Mouse (Mus musculus): ENCODE measurements around the gene Hoxa5.

Hoxa5 gene

DNA sequence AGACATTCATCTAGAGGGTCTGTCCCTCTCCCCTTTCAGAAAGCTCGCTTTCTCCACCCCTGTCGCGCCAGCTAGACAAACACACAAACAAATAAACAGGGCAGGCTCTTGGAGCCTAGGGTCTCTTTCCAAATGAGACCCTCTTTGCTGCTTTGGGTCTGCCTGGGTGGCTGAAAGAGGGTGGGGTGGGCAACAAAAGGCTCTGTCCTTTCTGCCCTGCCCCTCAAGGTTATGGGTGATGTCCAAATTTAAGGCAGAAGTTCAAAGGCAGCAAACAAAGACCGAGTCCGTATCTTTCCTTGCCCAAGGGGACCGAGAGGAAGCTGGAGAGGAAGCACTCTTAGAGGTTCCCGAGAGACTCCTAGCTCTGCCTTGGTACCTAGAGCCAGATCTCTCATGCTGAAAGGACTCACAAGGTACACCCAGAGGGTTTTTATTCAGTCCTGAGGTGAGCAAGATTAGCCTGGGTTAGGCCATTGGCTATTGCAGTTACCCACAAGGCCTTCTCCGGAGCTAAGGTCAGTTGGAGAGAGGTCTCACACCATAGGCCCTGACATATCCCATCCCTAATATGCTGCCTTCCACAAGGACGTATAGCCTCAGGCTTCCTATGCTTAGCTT is 36.7 kb upstream of the Hoxa5 start:
- in situ Hi-C loops (cut with MboI; ENCODE audit: low sequenced_read_pairs), result no loop called here

DNA sequence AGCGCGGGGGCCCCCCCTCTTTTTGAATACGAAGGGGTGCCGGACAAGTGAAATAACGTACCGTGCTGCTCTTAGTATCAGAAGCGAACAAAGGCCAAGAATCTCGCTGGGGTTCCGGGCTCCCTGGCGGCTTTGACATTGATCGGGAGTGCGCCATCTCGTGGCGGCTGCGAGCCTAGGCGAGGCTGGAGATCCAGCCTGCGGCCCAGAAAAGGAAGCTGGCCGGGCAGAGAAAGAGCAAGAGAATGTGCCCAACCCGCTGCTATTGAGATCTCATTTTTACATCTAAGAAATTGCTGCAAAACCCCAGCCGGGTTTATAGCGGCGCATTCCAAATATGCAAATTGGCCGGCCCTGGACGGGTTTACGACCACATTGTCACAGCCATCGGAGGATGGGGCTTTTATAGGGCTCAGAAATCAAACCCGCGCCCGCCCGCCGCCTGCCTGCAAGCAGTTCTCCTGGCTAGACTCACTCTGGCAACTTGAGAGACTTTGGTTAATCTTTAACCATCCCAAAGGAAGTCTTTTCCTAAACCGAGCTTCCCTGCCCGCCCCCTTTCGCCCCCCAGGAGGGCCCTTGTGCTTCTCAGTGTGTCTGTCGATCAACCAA is 36.1 kb upstream of the Hoxa5 start, which contains the start of gene Hoxa10:
Gene Hoxa10 (minus strand): TSS at position 466 of the 612 bp plus-strand sequence.
- in situ Hi-C loops (cut with MboI; ENCODE audit: low sequenced_read_pairs), result no loop called here

DNA sequence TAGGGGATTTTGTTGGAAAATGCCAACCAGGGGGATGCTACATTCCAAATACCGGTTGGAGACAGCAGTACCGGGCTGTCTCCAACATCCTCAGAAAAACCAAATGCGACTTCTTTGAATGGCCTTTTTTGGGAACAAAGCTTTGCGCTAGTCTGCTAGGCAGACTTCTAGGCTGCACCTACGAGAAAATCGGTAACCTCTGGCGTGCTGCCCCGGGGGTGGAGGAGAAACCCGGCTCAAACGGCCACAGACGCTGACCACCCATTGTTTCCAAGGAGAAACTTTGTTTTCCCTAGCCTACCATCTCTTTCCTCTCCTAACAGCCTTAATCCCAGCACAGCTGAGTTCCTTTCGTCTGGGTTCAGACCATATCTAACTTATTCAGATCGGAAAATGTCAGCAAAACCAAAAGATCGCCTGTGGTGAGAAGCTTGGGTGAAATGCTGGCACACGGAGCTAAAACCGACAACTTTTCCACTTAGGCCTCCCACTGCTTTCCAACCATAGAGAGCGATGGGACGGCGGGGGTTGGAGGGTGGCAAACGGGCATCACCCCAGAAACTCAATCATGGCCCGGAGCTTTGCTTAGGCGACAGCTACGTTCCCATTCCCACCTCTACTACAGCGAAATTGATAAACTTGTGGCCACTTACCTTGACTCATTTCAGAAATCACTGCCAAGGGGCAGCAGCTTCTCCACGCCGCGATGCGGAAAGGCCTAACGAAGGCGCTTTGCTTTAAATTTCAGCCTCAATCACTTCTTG is 35.4 kb upstream of the Hoxa5 start:
- in situ Hi-C loops (cut with MboI; ENCODE audit: low sequenced_read_pairs), result no loop called here

DNA sequence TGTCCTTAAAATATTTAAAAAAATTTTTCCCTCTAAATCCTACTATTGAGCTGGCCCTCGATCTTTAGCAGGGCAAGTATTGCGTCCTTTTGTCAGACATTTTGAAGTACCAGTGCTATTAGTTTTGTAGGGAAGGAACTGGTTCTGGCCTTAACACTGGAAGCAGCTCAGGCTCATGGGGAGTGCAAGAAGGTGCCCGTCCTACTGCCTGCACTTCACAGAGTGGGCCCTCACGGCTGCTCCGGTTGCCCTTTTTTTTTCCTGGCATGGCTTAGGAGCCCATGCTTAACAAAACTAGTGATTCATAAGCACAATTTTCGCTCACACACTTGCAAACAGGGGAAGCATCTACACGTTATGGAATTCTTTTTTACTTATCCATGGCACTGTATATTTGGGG is 34.6 kb upstream of the Hoxa5 start:
- in situ Hi-C loops (cut with MboI; ENCODE audit: low sequenced_read_pairs), result no loop called here

DNA sequence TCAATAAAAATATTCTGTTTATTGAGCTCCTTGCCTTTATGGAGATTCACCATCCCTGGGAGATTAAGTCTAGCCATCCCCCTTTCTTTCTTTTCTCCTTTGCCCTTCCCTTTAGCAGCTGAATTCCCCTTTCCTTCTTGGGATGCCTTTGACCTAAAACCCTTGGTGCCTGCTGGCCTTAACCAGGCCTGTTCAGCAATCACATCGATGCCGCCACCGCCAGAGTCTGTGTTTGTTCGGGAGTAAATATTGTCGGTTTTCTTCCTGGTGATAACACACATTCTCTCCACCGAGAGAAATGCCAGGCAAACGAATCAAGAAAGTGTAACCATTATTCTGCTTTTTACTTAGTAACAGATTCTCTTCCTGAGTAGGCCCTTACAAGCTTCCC is 33.8 kb upstream of the Hoxa5 start:
- in situ Hi-C loops (cut with MboI; ENCODE audit: low sequenced_read_pairs), result no loop called here

DNA sequence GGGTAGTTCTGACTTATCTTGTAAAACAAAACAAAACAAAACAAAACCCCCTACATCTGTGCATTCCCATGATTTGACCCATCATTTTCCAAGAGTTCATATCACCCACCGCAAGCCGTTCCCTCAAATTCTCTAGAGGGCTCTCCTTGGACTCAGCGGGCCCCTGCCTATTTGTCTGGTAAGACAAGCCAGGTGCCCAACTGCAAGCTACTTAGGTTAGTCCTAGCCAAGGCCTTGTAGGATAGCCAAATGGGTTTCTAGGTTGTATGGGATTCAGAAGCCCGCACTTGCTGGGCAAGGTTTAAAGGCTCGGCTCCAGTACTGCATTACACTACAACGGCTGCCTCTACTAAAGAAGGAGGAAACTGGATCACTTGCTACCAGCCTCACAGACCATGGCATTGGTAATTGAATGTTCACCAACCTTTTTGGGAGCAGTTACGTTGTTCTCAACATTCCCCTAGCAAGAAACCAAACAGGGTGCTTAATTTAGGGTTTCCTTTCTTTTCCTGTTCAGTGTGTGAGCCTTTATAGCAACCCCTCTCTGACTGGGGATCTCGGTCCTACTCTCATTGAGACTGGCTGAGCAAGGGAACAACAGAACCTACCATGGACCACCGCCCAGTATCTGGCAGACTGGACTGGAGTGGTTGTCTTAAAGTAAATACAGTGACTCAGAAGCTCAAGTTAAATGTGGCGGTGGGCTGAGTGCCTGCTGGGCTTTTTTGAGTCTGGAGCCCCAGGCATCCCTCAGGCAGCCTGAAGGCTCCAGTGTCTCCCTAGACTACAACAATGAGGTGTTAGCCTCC is 33.2 kb upstream of the Hoxa5 start:
- in situ Hi-C loops (cut with MboI; ENCODE audit: low sequenced_read_pairs), result no loop called here

DNA sequence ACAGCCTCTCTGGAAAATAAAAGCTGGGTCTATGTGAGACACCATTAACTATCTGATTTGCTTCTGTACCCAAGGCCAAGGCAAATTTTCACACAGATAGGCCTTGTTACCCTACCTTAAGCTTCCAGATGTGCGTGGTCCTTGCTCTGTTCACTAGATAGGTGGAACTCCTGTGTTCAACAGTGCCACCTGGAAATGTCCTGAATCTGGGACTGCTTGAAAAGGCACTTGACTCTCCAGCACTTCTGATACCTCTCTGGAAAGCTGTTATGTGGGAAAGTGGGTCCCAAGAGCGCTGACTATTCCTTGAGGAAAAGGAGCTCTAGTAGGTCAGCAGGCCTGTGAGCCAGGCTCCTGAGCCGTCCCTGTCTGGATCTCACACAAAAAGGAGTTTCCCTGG is 32.4 kb upstream of the Hoxa5 start:
- in situ Hi-C loops (cut with MboI; ENCODE audit: low sequenced_read_pairs), result no loop called here

DNA sequence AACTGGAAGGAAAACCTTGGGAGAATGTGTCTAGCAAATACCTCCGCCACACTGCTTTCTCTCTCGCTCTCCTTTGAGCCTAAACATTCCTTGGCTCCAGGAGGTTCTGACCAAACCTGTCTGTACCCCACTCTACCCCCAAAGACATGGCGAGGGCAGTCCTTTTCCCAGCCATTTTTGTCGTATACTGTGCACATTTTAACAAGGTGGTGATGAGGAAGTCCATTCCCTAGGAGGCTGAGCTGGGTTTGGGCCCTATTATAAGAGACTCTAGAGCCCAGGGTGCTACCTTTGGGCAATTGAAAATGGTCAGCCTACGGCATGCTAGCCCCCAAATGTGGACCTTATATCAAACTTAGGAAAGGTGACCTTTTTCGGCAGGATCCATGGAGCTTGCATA is 31.5 kb upstream of the Hoxa5 start:
- in situ Hi-C loops (cut with MboI; ENCODE audit: low sequenced_read_pairs), result no loop called here

DNA sequence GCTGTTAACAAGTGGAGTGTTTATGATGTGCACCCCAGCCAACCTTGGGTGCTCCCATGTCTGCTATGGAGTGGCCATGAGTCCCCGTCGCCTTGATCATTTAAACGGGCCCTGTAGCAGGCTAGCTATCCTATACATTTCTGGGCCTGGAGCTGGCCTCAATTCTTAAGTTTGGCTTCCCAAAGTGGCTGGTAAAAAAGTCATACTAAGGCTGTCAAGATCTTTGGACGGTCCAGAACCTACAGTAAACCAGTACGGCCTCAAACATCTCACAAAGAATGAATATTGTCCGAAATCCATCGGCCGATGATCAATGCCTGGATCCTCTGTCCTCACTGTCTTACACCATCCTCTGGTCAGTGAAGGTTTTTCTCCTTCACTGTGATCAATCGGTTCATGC is 30.9 kb upstream of the Hoxa5 start:
- in situ Hi-C loops (cut with MboI; ENCODE audit: low sequenced_read_pairs), result no loop called here

DNA sequence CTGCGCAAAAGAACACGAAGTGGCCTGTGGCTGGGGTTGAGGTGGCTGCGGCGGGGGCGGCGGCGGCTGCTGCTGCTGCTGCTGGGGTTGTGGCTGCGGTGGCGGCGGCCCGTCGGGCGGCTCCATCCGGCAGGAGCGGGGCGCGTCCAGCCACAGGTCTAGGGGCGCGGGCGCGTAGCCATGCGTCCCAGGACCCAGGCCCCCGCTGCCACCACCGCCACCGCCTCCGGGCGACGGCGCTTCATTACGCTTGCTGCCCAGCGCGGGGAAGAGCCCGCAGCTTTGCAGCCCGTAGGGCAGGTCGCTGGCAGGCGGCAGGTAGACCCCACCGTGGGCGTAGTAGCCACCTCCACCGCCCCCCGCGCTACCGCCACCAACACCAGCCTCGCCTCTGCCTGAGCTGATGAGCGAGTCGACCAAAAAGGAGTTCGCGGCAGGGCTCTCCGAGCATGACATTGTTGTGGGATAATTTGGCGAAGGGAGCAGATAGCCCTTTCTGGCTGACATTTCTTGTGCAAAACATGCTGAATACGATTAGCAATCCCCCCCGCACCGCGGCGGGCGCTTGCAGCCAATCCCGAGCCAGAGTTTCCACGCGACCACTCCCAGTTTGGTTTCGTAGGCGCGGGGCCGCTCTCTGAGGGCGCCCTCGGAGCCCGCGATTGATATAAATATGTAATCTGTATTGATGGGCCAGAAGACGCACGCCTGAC is 30.2 kb upstream of the Hoxa5 start:
- in situ Hi-C loops (cut with MboI; ENCODE audit: low sequenced_read_pairs), result no loop called here

DNA sequence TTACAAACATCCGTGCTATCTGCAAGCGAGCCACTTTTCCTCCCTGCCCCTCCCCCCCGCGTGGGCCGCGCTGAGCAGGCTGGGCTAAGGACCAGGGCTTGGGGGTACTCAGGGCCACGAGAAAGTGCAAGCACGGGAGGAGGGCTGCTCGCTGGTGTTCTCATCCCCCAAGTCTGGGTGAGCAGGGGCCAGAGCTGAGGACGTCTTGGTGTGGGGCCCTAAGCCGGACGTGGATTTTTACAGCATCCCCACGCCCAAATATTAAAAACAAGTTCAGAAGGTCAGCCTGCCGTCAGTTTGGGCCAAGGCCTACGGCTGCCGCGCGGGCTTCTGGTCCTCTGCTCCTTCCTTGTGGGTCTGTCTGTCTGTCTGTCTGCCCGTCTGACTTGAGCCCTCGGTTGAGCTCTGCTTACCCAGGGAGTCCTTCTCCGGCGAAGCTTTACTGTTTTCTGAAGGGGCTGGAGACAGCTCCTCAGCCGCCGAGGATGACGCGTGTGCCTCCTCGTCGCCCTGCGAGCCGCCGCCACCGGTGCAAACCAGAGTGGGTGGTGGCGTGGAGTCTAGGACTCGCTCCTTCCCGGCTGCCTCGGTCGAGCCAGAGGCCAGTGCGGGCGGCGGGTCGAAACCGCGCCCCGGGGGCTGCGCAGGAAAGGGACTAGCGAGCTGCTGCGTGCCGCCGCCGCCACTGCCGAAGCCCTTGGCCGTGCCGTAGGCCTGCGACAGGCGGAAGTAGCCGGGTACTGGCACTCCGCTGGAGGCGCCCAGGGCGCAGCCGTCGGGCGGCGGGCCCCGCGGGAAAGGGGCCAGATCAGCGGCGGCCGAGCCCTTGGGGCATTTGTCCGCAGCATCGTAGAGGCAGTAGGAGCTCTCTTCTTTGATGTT is 29.4 kb upstream of the Hoxa5 start:
- in situ Hi-C loops (cut with MboI; ENCODE audit: low sequenced_read_pairs), result no loop called here

DNA sequence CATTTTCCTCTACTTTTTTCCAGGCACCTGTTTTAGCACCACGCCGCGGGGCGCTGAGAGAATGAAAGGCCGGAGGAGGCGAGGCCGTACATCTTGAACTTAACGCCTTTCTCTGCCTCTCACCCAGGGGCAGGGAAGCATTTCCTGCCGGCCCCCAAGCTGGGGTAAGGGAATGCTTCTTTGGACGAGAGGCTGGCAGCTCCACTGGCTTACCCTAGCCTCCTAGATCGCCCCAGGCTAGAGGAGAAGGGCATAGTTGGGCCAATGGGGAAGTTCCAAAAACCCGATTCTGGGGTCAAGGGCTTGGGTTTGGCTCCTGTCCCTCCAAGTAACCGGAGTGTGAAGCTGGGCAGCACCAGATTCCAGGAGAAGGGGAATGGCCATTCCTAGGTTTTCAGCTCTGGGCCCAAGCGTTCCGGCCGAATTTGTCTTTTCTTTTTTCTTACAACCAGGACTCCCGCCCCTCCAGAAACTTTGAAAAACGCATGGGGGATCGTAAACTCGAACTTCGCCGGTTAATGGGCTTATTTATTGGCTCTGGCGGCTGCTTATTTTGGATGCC is 28.7 kb upstream of the Hoxa5 start:
- in situ Hi-C loops (cut with MboI; ENCODE audit: low sequenced_read_pairs), result no loop called here

DNA sequence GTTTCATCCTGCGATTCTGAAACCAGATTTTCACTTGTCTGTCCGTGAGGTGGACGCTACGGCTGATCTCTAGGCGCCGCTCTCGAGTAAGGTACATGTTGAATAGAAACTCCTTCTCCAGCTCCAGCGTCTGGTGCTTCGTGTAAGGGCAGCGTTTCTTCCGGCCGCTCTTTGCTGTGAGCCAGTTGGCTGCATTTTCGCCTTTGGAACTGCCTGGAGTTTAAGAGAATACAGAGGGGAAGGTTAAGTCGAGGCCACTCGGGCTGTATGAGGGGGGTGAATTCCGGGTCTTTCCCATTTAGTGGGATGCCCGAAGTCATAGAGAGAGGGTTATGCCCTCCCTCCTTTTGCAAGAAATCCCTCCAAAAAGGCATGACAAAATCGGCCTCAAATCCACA is 28.2 kb upstream of the Hoxa5 start:
- in situ Hi-C loops (cut with MboI; ENCODE audit: low sequenced_read_pairs), result no loop called here

DNA sequence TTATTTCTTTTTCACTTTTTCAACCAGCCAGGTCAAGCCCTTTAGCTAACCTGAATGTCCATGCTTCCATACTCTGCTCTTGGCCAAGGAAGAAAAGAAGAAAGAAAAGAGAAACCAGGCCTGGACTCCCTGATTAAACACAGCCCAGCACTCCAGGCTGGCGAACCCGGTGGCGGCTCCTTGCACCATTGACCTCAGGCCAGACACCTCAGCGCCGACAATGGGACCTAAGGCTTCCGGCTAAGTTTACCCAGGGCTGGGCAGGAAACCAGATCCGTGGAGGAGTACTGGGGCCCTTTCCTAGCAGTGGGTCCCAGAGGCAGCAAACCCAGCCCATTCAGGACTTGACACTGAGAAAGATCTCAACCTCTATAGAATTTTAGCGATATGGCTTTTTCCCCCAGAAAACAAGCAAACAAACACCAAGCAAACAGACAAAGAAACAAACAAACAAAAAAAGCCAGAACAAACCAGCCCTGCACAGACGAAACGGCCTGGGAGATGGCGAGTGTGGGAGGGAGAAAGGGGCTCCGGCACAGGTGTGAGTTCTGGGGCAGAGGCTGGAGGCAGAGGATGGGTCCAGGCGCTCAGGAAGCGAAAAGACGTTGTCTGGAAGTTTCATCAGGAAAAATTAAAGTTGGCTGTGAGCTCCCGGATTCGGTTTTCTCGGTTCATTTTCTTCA is 27.6 kb upstream of the Hoxa5 start:
- in situ Hi-C loops (cut with MboI; ENCODE audit: low sequenced_read_pairs), result no loop called here

DNA sequence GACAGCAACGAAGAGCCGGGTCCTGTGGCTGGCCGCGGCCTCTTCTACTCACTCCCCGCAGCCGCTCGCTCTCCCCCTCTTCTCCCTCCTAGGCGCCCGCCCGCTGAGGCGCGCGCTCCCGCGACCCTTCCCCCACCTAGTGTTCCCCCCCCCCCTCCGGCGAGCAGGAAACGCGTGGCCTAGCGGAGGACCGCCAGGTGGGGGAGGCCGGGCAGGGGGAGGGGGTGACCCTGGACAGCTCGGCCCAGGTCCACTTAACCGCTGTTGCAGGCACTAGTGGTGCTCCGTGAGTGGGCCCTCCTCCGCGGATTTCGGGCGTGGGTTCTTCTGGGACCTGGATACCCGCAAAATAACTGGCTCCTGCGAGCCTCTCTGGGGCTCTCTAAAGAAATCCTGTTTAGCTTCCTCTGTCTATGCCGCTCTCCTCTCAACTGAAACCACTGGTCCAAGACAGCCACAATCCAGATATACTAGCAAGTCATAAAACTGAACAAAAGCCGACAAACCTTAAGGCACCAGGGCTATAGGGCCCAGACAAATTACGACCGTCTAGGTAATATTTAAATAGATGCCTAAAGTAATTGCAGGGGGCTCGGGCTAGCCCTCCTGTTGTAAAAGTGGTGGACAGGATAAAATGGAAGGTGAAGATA is 26.3 kb upstream of the Hoxa5 start, which contains the start of gene Hoxa9:
Gene Hoxa9 (minus strand): TSS at position 574 of the 650 bp plus-strand sequence.
- in situ Hi-C loops (cut with MboI; ENCODE audit: low sequenced_read_pairs), result no loop called here

DNA sequence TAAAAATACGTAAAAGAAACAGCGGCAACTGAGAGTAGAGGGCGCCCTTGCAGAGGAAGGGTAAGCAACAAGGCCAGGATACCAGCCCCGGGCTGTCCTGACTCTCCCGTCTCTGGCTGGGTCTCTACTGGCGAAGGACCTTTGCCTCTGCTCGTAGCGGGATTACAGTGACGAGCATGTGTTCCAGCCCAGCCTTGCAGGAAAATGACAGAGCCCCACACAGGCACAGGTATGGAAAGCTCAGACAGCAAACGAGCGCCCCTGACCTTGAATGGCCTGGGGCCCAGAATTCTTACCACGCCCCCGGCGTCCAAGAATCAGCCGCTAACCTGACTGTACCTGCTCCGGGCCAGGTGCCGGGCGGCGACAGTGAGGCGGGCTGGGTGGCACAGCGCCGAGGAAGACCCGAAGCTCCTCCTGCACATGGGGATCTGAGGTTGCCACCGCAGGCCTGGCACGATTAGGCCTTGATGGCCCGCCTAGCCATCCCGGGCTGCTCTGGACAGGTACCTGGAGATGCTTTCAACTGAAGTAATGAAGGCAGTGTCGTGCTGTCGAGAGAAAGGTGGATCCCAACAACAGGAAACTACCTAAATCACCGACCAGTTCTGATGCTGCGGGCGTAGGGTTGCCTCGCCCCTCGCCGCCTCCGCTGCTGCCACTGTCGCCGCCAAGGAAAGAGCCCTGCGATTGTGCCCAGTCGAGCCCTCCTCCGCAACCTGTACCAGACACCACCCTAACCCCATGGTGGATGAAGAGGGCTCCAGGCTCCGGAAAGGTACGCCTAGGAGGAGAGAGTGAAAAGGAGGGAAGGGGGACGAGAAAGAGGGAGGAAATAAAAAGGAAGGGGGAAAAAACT is 25.4 kb upstream of the Hoxa5 start:
- in situ Hi-C loops (cut with MboI; ENCODE audit: low sequenced_read_pairs), result loop anchor here (10.0 kb wide), 1 partner anchor 1015 kb away; no protein-coding TSS in a partner anchor

Data from CH12F3 (cell line).